Mouse (Mus musculus): ENCODE results near the gene Iqgap2. TPM values are rescaled to one million over a fixed set of nuclear protein-coding genes. Genes with fewer than 3 reads are reported as not detected.

The Iqgap2 gene
- polyA plus RNA-seq, 1 experiment: 0.17 TPM

DNA sequence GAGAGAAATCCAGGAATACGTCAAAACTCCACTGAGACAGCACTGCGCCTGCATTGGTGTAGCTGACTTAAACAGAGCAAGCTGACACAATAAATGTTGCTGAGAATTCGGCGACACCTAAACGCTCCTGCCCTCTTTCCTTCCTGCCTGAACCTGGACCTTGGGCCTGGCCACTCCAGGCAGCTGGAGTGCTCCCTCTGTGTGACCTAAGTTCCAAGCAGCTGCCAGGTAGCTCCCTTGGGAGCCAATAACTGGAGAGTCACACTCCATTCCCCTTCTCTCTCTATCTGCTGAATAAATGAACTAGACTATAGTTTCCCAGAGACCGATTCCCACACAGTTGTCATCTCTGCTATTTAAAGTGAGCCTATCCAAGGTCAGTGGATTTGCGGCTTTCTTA lies 111.7 kb downstream of the Iqgap2 start:
- Histone ChIP-seq H3K27me3 (ENCODE audit: control insufficient read depth) (no peaks in the 10 kb centered on the region), H3K36me3 (ENCODE audit: control insufficient read depth) (no peaks in the 10 kb centered on the region), H3K4me3 (replicated peaks) (no peak overlapping the region), H3K4me1 (ENCODE audit: control insufficient read depth) (no peaks in the 10 kb centered on the region), H3K9me3 (ENCODE audit: control insufficient read depth, low read length) (no peaks in the 10 kb centered on the region)
- TF ChIP-seq GATA1 (IDR thresholded peaks at IDR 0.05; ENCODE audit: low read length) (no peak), TAL1 (IDR thresholded peaks at IDR 0.05; ENCODE audit: low read length) (no peak)

DNA sequence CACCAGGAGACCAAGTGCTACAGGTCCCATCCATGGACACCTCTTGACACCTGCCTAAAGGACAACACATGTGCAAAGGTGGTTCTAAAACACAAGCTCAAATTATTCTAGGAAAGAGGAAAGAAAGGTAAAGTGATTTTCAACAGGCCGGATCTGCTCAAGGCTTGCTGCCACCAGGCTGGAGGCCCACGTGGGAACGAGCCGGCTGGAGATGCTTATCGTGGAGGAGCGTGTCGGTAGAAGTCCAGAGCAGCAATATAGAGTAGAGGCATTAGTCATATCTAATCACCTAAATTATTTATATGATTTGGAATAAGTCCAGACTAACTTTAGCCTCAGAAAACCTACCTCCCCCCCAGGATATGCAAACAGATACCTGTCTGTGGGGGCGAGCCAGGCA lies 112.5 kb downstream of the Iqgap2 start:
- no peak for TF ChIP-seq TAL1 (IDR thresholded peaks at IDR 0.05; ENCODE audit: low read length)
- TF ChIP-seq GATA1 (IDR thresholded peaks at IDR 0.05; ENCODE audit: low read length): no peak
- Histone ChIP-seq H3K27me3 (ENCODE audit: control insufficient read depth) (no peaks in the 10 kb centered on the region), H3K9me3 (ENCODE audit: control insufficient read depth, low read length) (no peaks in the 10 kb centered on the region), H3K4me1 (ENCODE audit: control insufficient read depth) (no peaks in the 10 kb centered on the region), H3K36me3 (ENCODE audit: control insufficient read depth) (no peaks in the 10 kb centered on the region), H3K4me3 (replicated peaks) (no peak overlapping the region)

DNA sequence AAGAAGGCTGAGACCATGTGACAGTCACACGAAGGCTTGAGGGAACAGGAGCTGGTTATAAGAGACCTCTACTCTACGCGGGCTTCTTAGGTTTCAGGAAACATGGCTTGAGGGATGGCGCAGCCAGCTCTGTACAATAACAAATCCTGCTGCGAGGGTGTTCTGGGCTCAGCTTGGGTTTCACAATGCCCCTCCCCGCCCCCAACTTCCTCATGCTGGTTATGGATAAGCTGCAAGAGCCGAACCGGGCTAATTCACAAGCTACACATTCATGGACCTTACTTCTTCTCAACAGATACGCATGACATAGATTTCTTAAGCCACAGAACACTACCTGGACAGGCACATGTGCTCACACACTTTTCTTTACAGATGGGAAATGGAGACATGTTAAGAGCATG lies 113.0 kb downstream of the Iqgap2 start:
- H3K4me1 ChIP-seq (ENCODE audit: control insufficient read depth): no peaks in the 10 kb centered on the region
- no peaks in the 10 kb centered on the region for H3K36me3 ChIP-seq (ENCODE audit: control insufficient read depth)
- no peak for TF ChIP-seq GATA1 (IDR thresholded peaks at IDR 0.05; ENCODE audit: low read length)
- no peaks in the 10 kb centered on the region for H3K9me3 ChIP-seq (ENCODE audit: control insufficient read depth, low read length)
- no peaks in the 10 kb centered on the region for H3K27me3 ChIP-seq (ENCODE audit: control insufficient read depth)
- no peak overlapping the region for H3K4me3 ChIP-seq (replicated peaks)

DNA sequence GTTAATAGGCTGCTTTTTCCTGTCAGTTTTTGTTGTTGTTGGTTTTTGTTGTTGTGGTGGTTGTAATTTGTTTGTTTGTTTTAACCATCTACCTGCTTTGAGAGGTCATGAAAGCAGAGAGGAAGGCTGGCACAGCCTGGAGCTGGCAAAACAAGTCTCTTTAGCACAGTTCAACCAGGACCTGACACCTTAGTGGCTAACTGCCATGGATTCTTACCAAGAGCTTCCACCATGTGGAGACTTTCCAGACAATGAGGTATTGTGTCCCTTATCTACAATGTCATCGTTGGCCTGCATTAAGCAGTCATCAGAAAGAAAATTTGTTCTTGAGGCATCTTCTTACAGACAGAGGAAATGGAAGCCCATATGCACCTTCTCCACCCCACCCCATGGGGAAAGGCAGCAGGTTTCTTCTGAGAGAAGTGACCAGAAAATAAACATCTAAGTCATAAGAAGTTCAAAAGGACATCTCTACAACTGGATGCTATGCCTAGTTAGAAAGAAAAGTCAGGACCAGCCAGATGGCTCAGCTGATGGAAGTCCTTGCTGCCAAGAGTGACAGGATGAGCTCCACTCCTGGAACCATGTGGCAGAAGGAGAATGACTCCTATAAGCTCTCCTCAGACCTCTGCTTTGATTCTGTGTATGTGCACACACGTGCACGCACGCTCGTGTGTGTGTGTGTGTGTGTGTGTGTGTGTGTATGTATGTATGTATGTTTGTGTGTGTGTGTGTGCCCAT lies 113.9 kb downstream of the Iqgap2 start:
- no peaks in the 10 kb centered on the region for H3K9me3 ChIP-seq (ENCODE audit: control insufficient read depth, low read length)
- H3K4me3 ChIP-seq (replicated peaks): no peak overlapping the region
- H3K36me3 ChIP-seq (ENCODE audit: control insufficient read depth): no peaks in the 10 kb centered on the region
- H3K4me1 ChIP-seq (ENCODE audit: control insufficient read depth): no peaks in the 10 kb centered on the region
- TF ChIP-seq TAL1 (IDR thresholded peaks at IDR 0.05; ENCODE audit: low read length) (no peak), GATA1 (IDR thresholded peaks at IDR 0.05; ENCODE audit: low read length) (no peak)
- no peaks in the 10 kb centered on the region for H3K27me3 ChIP-seq (ENCODE audit: control insufficient read depth)

DNA sequence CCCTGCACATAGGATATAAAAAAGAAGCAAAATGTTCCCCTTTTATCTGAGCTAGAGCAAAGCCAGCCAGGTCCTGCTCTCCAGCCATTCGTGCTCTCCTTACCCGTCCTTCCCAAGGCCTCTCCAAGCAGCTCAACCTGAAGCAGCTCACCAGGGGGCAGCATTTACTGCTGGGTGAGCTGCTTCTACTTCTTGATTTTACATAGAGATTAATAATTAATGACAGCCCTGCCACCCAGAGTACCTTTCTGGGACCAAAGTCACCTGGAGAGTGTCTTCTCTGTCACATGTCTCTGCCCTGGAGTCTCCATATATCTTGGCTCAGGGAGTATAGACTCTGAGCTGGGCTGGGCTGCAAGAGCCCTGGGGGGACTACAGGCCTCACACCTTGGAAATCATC lies 114.5 kb downstream of the Iqgap2 start:
- no peaks in the 10 kb centered on the region for H3K9me3 ChIP-seq (ENCODE audit: control insufficient read depth, low read length)
- no peak overlapping the region for H3K4me3 ChIP-seq (replicated peaks)
- TF ChIP-seq TAL1 (IDR thresholded peaks at IDR 0.05; ENCODE audit: low read length) (no peak), GATA1 (IDR thresholded peaks at IDR 0.05; ENCODE audit: low read length) (no peak)
- H3K27me3 ChIP-seq (ENCODE audit: control insufficient read depth): no peaks in the 10 kb centered on the region
- H3K36me3 ChIP-seq (ENCODE audit: control insufficient read depth): no peaks in the 10 kb centered on the region
- H3K4me1 ChIP-seq (ENCODE audit: control insufficient read depth): no peaks in the 10 kb centered on the region

DNA sequence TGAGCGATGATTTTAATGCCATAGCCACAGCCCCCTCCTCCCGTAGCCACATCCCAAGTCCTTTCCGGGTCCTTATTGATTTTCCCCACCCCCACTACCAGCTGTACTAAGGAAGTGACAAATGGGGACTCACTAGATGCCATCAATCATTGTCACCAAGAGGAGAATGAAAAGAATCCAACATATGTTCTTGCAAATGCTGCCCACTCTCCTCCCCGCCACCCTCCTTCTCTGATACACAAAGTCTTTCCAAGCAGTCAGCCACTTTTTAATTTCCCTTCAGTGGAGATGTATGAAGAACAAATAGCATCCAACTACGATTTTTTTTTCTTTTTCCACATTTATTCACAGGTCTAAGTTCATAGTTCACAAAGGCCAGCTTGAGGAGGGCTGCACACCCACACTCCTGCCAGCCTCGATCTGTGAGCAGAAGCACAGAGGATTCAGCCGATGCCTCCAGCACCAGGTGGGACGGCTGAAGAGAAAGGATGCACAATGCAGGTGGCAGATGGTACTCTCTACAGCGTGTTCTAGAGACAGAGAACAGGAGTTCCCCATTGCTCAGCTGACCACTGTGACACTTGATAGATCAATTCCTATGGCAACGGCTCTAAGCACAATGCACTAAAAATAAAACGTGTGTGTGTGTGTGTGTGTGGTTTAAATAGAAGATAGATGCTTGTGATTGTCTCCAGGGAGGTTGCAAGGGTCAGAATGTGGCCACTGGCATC lies 116.6 kb downstream of the Iqgap2 start:
- no peaks in the 10 kb centered on the region for H3K27me3 ChIP-seq (ENCODE audit: control insufficient read depth)
- no peaks in the 10 kb centered on the region for H3K4me1 ChIP-seq (ENCODE audit: control insufficient read depth)
- H3K9me3 ChIP-seq (ENCODE audit: control insufficient read depth, low read length): no peaks in the 10 kb centered on the region
- TF ChIP-seq TAL1 (IDR thresholded peaks at IDR 0.05; ENCODE audit: low read length) (no peak), GATA1 (IDR thresholded peaks at IDR 0.05; ENCODE audit: low read length) (no peak)
- H3K4me3 ChIP-seq (replicated peaks): no peak overlapping the region
- no peaks in the 10 kb centered on the region for H3K36me3 ChIP-seq (ENCODE audit: control insufficient read depth)

DNA sequence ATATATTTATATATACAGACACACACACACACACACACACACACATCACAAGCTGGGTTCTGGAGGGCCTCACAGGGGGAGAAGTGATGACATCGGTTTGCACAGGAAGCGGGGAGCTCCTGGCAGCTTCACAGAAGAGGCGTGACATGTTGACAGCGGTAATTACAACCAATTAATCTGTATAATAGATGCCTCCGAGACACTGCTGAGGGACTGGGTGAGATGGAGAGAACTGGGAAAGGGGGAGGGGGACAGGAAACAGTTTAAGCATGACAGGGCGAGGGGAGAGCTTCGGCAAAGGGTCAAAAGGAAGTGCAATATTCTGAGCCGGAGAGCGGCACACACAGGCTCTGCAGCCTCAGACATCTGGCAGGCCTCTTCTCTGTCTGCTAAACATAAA lies 126.7 kb downstream of the Iqgap2 start:
- TF ChIP-seq TAL1 (IDR thresholded peaks at IDR 0.05; ENCODE audit: low read length) (no peak), GATA1 (IDR thresholded peaks at IDR 0.05; ENCODE audit: low read length) (no peak)
- H3K27me3 ChIP-seq (ENCODE audit: control insufficient read depth): no peaks in the 10 kb centered on the region
- no peaks in the 10 kb centered on the region for H3K4me1 ChIP-seq (ENCODE audit: control insufficient read depth)
- H3K36me3 ChIP-seq (ENCODE audit: control insufficient read depth): no peaks in the 10 kb centered on the region
- H3K9me3 ChIP-seq (ENCODE audit: control insufficient read depth, low read length): no peaks in the 10 kb centered on the region
- H3K4me3 ChIP-seq (replicated peaks): no peak overlapping the region

DNA sequence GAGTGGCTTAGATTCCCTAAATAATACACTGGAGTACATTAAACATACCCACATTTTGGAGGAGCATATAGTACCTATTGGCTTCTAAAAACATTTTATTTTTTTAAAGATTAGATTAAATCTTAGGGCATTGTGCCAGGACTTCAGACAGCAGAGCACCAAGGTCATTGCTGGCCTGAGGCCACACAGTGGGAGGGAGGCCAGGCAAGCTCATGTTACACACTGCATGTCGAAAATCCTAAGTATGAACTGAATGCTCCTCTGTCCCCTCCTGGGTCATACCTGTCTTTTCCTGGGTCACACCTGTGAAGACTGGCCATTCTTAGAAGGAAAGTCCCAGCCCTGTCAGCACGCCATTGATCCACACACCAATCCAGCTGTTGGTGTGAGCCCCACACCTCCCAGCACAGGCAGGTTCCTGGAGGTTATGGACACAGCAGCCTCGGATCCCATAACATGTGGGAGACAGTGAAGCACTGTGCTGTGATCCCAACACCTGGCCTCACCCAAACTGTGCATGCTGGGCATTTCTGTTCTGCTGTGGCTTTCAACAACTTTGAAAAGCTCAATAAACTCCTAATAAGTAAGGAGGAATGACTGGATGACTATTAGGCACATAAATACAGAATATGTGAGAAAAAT lies 127.7 kb downstream of the Iqgap2 start:
- no peaks in the 10 kb centered on the region for H3K9me3 ChIP-seq (ENCODE audit: control insufficient read depth, low read length)
- no peaks in the 10 kb centered on the region for H3K36me3 ChIP-seq (ENCODE audit: control insufficient read depth)
- no peak for TF ChIP-seq TAL1 (IDR thresholded peaks at IDR 0.05; ENCODE audit: low read length)
- no peak for TF ChIP-seq GATA1 (IDR thresholded peaks at IDR 0.05; ENCODE audit: low read length)
- no peaks in the 10 kb centered on the region for H3K27me3 ChIP-seq (ENCODE audit: control insufficient read depth)
- no peaks in the 10 kb centered on the region for H3K4me1 ChIP-seq (ENCODE audit: control insufficient read depth)
- H3K4me3 ChIP-seq (replicated peaks): no peak overlapping the region

DNA sequence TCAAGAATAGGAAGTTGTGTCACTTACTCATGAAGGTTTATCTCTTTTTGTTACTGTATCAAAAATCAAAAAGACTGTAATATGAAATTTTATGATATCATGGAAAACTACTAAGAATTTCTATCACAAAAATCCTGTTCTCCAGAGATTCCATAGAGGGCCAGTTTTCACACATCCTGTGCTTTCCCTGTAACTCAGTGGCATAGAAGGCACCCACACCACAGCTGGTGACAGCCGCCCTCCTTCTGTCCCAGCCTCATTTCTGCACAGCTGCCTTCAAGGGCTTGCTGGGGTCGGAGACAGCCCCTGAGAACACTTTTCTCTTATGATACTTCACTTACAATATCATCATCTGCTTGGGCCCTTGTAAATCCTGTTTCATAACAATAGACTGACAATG lies 131.9 kb downstream of the Iqgap2 start:
- H3K4me3 ChIP-seq (replicated peaks): no peak overlapping the region
- no peaks in the 10 kb centered on the region for H3K36me3 ChIP-seq (ENCODE audit: control insufficient read depth)
- H3K4me1 ChIP-seq (ENCODE audit: control insufficient read depth): no peaks in the 10 kb centered on the region

More for the DNA sequence above, 131.9 kb downstream of the Iqgap2 start:
- Histone ChIP-seq H3K9me3 (ENCODE audit: control insufficient read depth, low read length) (no peaks in the 10 kb centered on the region), H3K27me3 (ENCODE audit: control insufficient read depth) (no peaks in the 10 kb centered on the region)
- TF ChIP-seq GATA1 (IDR thresholded peaks at IDR 0.05; ENCODE audit: low read length): no peak
- no peak for TF ChIP-seq TAL1 (IDR thresholded peaks at IDR 0.05; ENCODE audit: low read length)
